Mouse (Mus musculus) heart, postnatal 25 days (tissue): ENCODE measurements around the gene Fam198a. TPM values are rescaled to one million over a fixed set of nuclear protein-coding genes. Genes with fewer than 3 reads are reported as not detected.

Experiments used
- DNase-seq: peaks from one replicate; pipeline ENCODE4 v3.0.0; 2022; ENCODE audit warnings: low spot score
- intact Hi-C: fragments of 180-260 bp; cut with DNase I; formaldehyde crosslinking; loops from one replicate; pipeline ENCODE4 v1.15.1; 2025
- total RNA-seq, 2 experiments: library from RNA; stranded (reverse); gene quantifications; 2 replicates each; pipeline ENCODE4 v1.2.3; 2021

The Fam198a gene
- total RNA-seq, 2 experiments from 2014 or later, result 0.94 to 0.98 TPM

GRCm38 (mm10) chr9:121974141-121974986 is 23.6 kb downstream of the Fam198a start:
- peak; percentile 42 for DNase-seq
- intact Hi-C loops, result no loop called here

GRCm38 (mm10) chr9:121975321-121975720 is 24.5 kb downstream of the Fam198a start:
- DNase-seq, result no peak
- intact Hi-C loops, result no loop called here

- DNase-seq, result no peak
- intact Hi-C loops, result no loop called here
Measured at GRCm38 (mm10) chr9:121981046-121981445, 30.3 kb downstream of the Fam198a start.

GRCm38 (mm10) chr9:121981466-121982105 is 30.8 kb downstream of the Fam198a start:
- intact Hi-C loops, result no loop called here

GRCm38 (mm10) chr9:121982214-121982613 is 31.4 kb downstream of the Fam198a start:
- intact Hi-C loops, result no loop called here
- no peak for DNase-seq

More at GRCm38 (mm10) chr9:121981466-121982105, 30.8 kb downstream of the Fam198a start:
- DNase-seq, result no peak

GRCm38 (mm10) chr9:121982665-121983064 is 31.9 kb downstream of the Fam198a start:
- no peak for DNase-seq
- intact Hi-C loops, result no loop called here

- DNase-seq, result no peak
- intact Hi-C loops, result no loop called here
Measured at GRCm38 (mm10) chr9:121983504-121983903, 32.7 kb downstream of the Fam198a start.

GRCm38 (mm10) chr9:121984465-121985461 is 34.0 kb downstream of the Fam198a start:
- peak; percentile 28 for DNase-seq
- intact Hi-C loops, result loop anchor here (1.0 to 5.0 kb wide), 3 partner anchors 37 to 137 kb away; no protein-coding TSS in a partner anchor

GRCm38 (mm10) chr9:121988910-121989309 is 38.1 kb downstream of the Fam198a start:
- intact Hi-C loops, result loop anchor here (5.0 kb wide), 2 partner anchors 112 to 142 kb away; no protein-coding TSS in a partner anchor
- DNase-seq, result no peak

- intact Hi-C loops, result loop anchor here (5.0 kb wide), 2 partner anchors 112 to 142 kb away; no protein-coding TSS in a partner anchor
- DNase-seq, result no peak
Measured at GRCm38 (mm10) chr9:121989536-121989935, 38.7 kb downstream of the Fam198a start.

- no peak for DNase-seq
- intact Hi-C loops, result no loop called here
Measured at GRCm38 (mm10) chr9:121991041-121991440, 40.3 kb downstream of the Fam198a start.

- no peak for DNase-seq
- intact Hi-C loops, result no loop called here
Measured at GRCm38 (mm10) chr9:121993047-121993446, 42.3 kb downstream of the Fam198a start.

- intact Hi-C loops, result no loop called here
- no peak for DNase-seq
Measured at GRCm38 (mm10) chr9:121995077-121995476, 44.3 kb downstream of the Fam198a start.

- DNase-seq, result peak; percentile 70
- intact Hi-C loops, result no loop called here
Measured at GRCm38 (mm10) chr9:121995508-121996131, 44.8 kb downstream of the Fam198a start.

- intact Hi-C loops, result no loop called here
- DNase-seq, result no peak
Measured at GRCm38 (mm10) chr9:121997010-121997409, 46.2 kb downstream of the Fam198a start, which contains the start of gene Pomgnt2. TSS of gene Pomgnt2 (minus strand) at chr9:121997110.

- DNase-seq, result no peak
- intact Hi-C loops, result no loop called here
Measured at GRCm38 (mm10) chr9:121997978-121998377, 47.2 kb downstream of the Fam198a start.

GRCm38 (mm10) chr9:122006175-122006574 is 55.4 kb downstream of the Fam198a start:
- no peak for DNase-seq
- intact Hi-C loops, result no loop called here

GRCm38 (mm10) chr9:122006609-122007008 is 55.8 kb downstream of the Fam198a start:
- no peak for DNase-seq
- intact Hi-C loops, result no loop called here

- intact Hi-C loops, result no loop called here
- DNase-seq, result no peak
Measured at GRCm38 (mm10) chr9:122008876-122009275, 58.1 kb downstream of the Fam198a start.
